Mouse (Mus musculus) gastrocnemius, postnatal 36 days (tissue): ENCODE results near the gene Ttc13. TPM values are rescaled to one million over a fixed set of nuclear protein-coding genes. Genes with fewer than 3 reads are reported as not detected.
A peak's percentile ranks its signal among the peaks of the same experiment; 100 is the strongest.

Source experiments
- DNase-seq, 2 experiments: peaks; one replicate each; pipeline ENCODE4 v3.0.0; 2022
- intact Hi-C: fragments of 180-260 bp; cut with DNase I; formaldehyde crosslinking; loops from one replicate; pipeline ENCODE4 v1.15.1; 2025
- total RNA-seq, 2 experiments: library from RNA; stranded (reverse); gene quantifications; 2 replicates each; pipeline ENCODE4 v1.2.3; 2021

Ttc13 gene
- total RNA-seq, 2 experiments from 2014 or later, result 15.6 to 18.5 TPM

GRCm38 (mm10) chr8:124662446-124663111, 59.2 kb downstream of the Ttc13 start:
- DNase-seq, result no peak

DNA sequence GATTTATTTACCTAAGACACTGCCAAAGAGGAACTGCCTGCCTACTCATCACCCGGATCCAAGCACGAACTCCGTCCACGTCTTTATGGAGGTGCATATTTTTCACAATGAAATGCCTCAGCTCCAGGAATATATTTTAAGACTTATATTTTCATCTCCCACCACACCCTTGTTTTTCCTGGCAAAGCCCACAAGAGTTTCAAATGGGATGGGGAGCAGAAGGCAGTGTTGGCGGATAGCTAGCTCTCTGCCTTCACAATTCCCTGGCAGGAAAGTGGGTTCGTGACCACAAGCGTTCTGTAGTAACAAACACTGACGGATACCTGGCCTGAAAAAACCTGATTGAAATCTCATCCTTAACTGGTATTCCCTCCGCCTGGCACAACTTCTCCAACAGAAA, 60.0 kb downstream of the Ttc13 start:
- no peak for DNase-seq
- intact Hi-C loops, result no loop called here

More at GRCm38 (mm10) chr8:124662446-124663111, 59.2 kb downstream of the Ttc13 start:
- intact Hi-C loops, result no loop called here

DNA sequence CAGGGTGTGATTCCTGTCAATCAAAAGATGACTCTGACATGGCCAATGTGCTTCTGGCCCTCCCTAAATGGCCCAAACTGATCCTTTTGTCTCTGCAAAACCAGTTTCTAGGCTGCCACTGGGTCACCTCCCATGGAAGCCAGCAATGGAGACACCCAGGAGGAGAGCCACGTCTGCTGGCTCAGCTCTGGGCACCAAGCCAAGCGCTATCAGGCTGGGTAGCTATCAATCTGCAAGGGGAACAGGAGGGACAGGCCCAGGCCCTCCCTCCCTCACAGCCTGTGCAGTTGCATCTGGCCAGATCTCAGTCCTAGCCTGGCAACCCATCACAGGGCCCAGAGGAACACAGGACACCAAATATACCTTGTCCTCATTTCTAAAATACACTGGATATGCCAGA, 63.4 kb downstream of the Ttc13 start:
- intact Hi-C loops, result no loop called here
- DNase-seq, result no peak

GRCm38 (mm10) chr8:124657961-124658360, 63.8 kb downstream of the Ttc13 start:
- intact Hi-C loops, result loop anchor here (2.0 kb wide), 1 partner anchor 27 kb away; no protein-coding TSS in a partner anchor

DNA sequence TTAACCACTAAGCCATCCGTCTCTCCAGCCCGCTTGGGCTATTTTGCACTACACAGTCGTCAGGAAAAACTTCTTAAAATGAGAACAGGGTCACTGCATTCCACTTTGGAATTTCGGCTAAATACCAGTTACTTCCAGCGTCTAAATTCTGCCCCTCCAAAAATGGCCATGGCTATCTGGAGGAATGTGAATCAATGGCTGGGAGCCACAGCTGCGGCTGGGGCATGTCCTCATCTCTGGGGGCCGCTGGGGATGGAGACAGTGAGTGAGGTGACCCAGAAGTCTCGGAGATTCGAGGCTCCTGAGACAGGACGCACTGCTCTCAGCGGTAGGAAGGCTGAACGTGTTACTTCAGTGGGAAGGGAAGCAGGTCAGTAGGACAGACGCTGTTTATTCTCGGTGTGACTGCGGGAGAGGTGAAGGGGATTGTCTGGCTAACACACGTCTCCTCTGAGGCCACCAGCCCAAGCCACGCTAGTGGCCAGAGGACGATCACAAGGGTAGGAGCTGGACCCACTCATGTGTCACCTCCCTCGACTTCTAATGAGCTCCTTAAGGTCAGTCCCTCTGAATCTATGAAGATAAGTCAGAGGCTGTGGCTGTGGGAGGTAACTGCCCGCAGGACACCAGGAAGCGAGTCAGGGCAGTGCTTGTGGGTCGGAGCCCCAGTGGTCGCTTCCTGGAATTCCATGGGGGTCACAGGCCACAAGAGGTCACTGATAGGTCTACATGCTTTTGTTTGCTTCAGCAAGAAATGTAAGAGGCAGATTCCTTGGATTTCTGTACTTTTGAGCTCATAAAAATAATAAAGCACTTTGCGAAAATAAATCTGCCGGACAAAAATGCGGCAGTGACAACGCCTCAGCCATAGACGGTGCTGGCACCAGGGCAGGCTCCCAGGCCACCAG, 68.0 kb downstream of the Ttc13 start:
- DNase-seq, result no peak
- intact Hi-C loops, result no loop called here

More at GRCm38 (mm10) chr8:124657961-124658360, 63.8 kb downstream of the Ttc13 start:
- no peak for DNase-seq

GRCm38 (mm10) chr8:124652546-124652945, 69.2 kb downstream of the Ttc13 start:
- intact Hi-C loops, result no loop called here

GRCm38 (mm10) chr8:124651776-124652175, 70.0 kb downstream of the Ttc13 start:
- intact Hi-C loops, result no loop called here
- DNase-seq, result no peak

More at GRCm38 (mm10) chr8:124652546-124652945, 69.2 kb downstream of the Ttc13 start:
- no peak for DNase-seq

GRCm38 (mm10) chr8:124648311-124648710, 73.5 kb downstream of the Ttc13 start:
- intact Hi-C loops, result no loop called here
- no peak for DNase-seq

DNA sequence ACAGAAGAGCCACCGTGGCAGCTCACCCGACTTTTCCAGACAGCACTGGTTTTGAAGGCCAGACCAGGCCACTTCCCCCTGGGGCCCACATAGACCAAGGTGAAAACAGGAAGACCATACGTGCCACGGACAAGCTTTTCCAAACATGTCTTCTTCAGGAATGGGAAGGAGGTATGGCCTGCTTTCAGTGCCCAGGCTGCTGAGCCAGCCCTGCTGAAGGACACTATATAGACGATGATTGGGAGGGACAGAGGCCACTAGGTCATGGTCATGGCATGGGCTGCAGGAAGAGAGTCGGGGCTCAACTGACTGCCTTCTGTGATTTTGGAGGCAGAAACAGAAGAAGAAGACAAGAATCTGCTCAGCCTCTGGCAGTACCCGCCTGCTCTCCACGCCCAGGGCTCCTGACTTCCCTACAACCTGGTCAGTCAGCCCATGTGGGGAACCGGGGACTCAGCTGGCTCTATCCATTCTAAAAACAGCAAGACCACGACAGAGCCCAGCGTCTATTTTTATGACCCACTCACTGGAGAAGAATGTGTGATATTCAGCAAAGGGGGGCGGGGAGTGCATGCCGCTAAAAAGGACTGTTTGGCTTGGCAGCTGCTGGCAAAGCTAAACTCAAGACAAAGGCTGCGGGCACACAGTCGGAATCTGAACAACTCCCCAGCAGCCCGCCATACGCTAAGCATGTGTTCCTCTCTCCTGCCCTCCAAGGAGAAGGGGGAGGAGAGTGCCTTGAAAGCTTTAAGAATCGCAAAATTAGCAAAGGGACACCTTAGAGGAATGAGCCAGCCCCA, 78.0 kb downstream of the Ttc13 start:
- no peak for DNase-seq
- intact Hi-C loops, result no loop called here

- intact Hi-C loops, result no loop called here
- no peak for DNase-seq
Measured at GRCm38 (mm10) chr8:124641599-124641998, 80.2 kb downstream of the Ttc13 start.

DNA sequence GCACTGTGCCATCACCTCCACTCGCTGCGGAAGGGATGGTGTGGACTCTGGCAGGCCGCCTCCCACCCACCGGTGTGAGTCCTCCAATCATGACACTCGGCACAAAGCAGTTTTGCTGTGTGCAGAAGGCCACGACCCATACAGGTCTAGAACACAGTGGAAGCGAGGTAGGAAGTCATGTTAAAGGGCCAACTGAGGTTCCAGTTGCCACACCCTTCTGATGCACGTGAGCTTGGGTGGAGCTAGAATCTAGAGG, 86.6 kb downstream of the Ttc13 start:
- intact Hi-C loops, result no loop called here
- DNase-seq, result no peak

DNA sequence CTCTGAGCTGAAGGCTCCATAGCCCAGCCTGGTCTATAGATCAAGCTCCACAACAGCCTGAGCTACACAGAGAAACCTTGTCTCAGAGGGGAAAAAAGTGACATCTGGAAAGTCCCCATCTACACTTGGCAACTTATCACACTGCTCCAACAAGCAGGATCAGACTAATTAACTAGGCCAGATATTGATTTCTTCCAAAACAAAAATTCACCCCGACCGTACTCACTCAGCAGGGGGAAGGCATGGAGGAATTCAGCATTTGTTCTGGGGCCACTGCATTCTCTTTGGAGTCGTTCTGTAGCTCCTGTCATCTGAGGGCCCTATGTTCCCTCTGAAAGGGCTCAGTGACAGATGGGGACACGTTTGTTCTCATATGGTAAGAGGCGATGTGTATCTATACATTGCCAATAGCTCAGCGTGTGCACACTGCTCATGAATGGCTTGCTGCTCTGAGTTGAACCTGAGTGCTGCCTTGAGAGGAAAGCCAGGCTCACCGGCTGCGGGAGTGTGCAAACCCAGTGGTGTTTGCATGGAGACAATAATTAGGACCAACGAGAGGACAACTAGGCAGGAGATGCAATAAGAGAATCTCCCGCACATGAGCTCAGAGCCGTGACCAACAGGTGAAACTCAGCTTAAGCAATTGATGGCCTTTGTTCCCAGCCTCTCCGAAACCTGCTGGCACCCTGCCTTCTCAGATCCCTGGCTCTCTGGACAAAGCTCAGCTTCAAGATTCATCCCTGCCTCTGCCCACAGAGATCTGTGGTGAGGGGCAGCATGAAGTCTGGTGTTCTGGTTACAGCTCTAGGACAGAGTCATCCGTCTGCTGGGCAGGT, 87.2 kb downstream of the Ttc13 start:
- DNase-seq, result no peak
- intact Hi-C loops, result no loop called here

DNA sequence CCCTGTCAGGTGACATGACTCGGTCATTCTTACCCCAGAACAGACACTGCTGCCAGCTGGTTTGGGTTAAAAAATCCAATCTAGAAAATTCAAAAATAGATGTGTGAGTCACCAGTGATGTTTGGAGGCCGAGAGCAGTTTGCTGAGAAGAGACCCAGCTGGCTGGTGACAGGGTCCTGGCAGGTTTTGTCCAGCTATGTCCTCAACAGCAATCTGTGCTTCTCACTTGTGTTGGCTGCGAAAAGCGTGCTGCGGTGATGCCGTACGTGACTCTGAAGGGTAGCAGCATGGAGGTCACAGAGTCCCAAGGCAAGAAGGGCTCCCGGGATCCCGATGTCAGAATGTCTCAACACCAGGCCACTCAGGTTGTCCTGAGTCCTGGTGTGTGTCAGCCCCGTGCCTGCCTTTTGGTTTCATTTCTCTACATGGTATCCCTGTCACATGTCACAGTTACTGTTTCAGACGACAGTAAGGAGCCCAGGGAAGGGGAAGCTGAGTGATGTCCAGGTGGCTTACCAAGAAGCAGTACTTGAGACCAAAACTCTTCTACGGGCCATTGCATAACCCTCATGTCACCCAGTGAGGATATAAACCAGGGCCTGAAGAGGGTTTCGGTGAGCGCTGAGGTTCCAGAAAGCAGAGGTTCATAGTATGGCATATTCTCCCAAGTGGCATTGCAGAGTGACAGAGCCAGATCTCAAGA, 88.6 kb downstream of the Ttc13 start:
- intact Hi-C loops, result no loop called here
- peak; percentile 40 to 59 for DNase-seq

- intact Hi-C loops, result loop anchor here (2.0 kb wide), 1 partner anchor 25 kb away; no protein-coding TSS in a partner anchor
Measured at GRCm38 (mm10) chr8:124631966-124632365, 89.8 kb downstream of the Ttc13 start.

DNA sequence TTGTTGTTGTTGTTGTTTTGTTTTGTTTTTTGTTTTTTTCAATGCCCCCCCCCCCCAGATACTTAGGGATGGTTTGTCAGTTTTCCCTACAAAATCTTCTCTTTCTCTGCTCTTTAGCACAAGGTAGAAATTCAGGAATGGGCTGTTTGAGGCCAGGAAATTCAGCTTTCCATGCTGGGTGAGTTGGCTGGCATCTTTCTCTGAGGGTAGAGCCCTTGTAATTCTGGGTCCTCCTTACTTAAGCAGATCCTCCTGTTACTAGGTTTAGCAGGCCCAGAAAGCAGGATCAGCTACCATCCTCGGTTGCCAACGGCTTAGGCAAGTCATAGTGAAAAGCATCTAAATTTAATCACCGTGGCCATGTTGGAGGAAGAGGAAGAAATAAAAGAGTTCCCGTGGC, 90.9 kb downstream of the Ttc13 start:
- intact Hi-C loops, result loop anchor here (2.0 kb wide), 1 partner anchor 26 kb away; no protein-coding TSS in a partner anchor
- no peak for DNase-seq

More at GRCm38 (mm10) chr8:124631966-124632365, 89.8 kb downstream of the Ttc13 start:
- DNase-seq, result no peak

- no peak for DNase-seq
- intact Hi-C loops, result loop anchor here (2.0 kb wide), 1 partner anchor 26 kb away; no protein-coding TSS in a partner anchor
Measured at GRCm38 (mm10) chr8:124630489-124630888, 91.3 kb downstream of the Ttc13 start.

- no peak for DNase-seq
- intact Hi-C loops, result no loop called here
Measured at GRCm38 (mm10) chr8:124626251-124626650, 95.5 kb downstream of the Ttc13 start.
